Mouse (Mus musculus): Measurements from ENCODE around the gene Alyref2.

Gene Alyref2

DNA sequence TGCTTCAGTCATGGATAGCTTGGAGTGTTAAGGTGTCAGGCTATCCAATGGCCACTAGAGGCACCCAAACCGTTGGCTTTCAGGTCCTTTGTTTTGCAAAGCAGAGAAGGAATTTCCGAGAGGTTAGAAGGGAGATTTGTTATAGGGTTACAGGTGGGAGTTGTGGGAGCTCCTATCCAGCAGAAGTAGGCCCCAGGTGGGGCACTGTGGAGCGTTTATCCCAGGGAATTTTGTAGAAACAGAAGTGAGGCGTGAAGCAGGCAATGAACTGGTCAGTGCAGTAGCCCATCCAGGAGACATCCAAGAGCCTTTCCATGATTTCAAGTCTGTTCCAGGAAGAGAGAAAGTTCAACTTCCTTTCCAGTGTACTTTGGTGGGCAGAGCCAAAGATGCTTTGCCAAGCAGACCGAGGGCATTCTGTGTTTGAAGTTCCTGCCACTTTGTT lies 1.6 kb upstream of the Alyref2 start:
- DNase-seq, result peak; percentile 36 to 56

DNA sequence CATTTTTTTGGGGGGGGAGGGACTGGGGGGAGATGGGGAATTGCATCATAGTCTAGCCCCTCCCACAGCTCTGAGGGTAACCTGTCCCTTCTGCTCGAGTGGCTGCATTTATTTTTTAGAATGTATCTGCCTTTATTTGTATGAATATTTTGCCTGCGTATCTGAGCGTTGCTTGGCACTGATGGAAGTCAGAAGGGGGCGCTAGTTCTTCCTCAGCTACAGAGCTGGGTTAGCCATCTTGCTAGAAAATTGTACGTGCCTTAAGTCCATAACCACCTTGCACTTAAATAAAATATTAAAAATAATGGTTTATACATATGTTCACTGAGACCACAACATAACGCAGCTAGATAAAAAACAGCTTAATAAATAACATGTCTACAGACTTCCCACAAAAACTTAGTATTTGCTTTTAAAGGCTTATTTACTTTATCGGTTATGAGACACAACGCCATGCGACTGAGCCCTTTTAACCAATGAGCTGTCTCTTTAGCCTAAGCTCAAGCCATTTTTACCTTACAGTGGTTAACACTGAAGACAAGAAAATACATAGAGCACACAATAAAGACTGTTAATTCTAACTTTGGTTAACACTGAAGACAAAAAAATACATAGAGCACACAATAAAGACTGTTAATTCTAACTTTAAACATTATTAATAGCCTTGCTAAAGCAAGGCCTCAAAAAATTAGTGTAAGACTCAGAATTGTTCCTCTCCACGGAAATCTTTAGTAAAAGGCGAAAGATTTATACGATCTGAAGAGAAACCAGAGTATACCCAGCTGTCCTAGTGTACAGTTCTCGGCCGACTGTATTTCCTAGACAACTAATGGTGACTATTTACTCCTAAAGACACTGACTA lies 659 bp upstream of the Alyref2 start:
- DNase-seq, result peak; percentile 54 to 72

GRCm38 (mm10) chr1:171503592-171504291 lies 464 bp downstream of the Alyref2 start:
- DNase-seq, result peak; percentile 66 to 78

GRCm38 (mm10) chr1:171504586-171504985 lies 1.3 kb downstream of the Alyref2 start:
- DNase-seq, result no peak

GRCm38 (mm10) chr1:171513234-171513633 lies 10.0 kb downstream of the Alyref2 start:
- no peak for DNase-seq

DNA sequence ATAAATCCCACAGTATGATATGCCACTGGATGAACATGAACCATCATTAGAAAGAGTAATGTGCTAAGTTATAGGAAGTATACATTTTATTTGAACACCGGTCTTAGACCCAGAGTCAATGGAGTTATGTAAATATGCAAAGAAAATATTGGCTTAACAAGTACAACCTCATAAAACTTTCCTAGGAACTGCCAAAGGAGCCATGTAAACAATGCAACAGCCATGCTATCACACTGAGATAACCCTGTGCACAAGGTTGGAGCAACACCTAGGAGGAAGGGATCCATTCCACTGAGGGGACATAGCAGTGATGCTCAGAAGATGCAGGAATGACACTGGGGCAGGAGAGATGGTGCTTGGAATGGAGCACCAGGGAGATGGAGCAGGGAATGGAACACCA lies 10.5 kb downstream of the Alyref2 start:
- DNase-seq, result no peak

GRCm38 (mm10) chr1:171515039-171515438 lies 11.8 kb downstream of the Alyref2 start:
- no peak for DNase-seq

DNA sequence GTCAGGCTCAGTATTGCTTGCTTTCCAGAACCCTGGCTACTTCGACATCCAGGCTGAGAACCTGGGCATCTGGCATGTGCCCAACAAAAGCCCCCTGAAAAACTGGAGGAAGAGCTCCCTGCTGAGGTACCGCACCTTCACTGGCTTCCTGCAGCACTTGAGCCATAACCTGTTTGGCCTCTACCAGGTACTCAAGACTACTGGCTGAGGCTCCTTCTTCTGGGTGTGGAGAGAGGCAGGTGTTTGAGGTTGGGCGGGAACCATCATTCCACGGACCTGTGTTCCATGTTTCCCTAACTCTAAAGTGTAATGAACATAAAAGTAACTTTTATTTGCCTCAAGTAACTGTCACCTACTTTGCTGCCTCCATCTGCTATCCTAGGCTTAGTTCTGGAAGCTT lies 12.3 kb downstream of the Alyref2 start:
- no peak for DNase-seq

DNA sequence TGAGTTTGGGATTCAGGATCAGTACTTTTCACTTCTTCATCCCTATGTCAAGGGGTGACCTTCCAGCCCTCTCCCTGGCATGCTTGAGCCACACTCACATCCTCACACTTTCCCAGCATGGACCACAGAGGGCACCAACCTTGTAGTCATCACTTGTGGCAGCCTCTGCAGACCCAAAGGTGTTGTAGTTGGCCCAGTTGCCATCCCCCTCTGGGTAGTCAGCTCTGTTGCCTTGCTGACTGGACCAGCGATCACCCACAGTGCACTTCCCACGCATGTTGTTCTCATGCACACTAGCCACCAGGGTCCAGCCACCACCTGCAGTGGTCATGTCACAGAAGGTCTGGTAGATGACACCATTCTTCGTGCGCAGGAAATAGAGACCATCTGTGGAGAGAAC lies 28.1 kb downstream of the Alyref2 start:
- DNase-seq, result no peak

GRCm38 (mm10) chr1:171532830-171533229 lies 29.6 kb downstream of the Alyref2 start:
- DNase-seq, result no peak

- no peak for DNase-seq
Measured at GRCm38 (mm10) chr1:171534557-171534956, 31.3 kb downstream of the Alyref2 start.

DNA sequence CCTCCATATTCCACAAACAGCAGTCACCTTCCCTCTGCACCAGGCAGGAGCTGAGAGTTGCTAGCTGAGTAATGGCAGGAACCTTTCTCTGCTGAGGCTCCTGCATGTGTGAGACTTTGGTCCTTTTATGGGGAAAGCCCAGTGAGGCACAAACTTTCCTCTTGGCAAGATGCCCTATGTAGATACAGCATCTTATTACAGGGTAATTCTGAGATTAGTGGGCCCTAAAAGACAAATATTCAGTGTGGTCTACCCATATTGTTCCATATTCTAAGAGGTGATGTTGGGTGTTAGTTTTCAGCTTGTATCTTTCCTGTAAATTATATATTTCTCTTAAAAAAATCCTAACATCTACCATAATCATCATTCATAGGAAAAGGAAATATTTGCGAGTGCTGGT lies 31.9 kb downstream of the Alyref2 start, which contains the start of gene Itln1:
Gene Itln1 (minus strand): TSS at position 101 of the 400 bp plus-strand sequence.
- no peak for DNase-seq

GRCm38 (mm10) chr1:171540694-171541093 lies 37.4 kb downstream of the Alyref2 start:
- no peak for DNase-seq

GRCm38 (mm10) chr1:171551326-171551725 lies 48.0 kb downstream of the Alyref2 start:
- no peak for DNase-seq

DNA sequence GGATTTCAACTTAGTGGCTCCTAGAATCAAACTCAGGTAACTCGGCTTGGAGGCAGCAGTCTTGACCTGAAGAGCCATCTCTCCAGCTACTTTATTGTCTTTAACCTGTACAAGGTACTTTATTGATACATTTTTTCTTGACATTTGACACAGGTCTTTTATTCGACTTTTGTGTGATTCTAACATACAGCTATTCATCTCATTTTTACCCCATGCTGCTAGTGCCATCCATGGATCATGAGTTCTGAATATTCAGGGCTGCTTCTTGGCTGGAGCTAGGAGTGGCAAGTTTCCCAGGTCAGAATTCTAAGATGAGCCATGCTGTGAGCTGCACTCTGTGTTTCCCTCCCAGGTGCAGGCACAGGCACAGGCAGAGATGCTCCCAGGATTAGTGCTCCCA lies 49.0 kb downstream of the Alyref2 start:
- no peak for DNase-seq

GRCm38 (mm10) chr1:171553359-171554341 lies 50.4 kb downstream of the Alyref2 start:
- DNase-seq, result no peak
